Mouse (Mus musculus) cerebellum, adult 2 months (tissue): ENCODE measurements around the gene Nin. TPM values are rescaled to one million over a fixed set of nuclear protein-coding genes. Genes with fewer than 3 reads are reported as not detected.
"Not testable (repeated sequence)": the region's sequence is repeated elsewhere in the genome, so short reads cannot be mapped to it uniquely, and the experiment has no call there.

Source experiments
- DNase-seq, 2 experiments: peaks; one replicate each; pipeline ENCODE4 v3.0.0; 2021
- H3K27ac ChIP-seq: fragments of 200-500 bp; 2 replicates; pipeline ENCODE4 v1.5.1; 2012; ENCODE audit warnings: low read length, control low read depth, inconsistent platforms; ENCODE audit not compliant: insufficient read depth
- H3K27me3 ChIP-seq: fragments of 200-500 bp; 2 replicates; pipeline ENCODE4 v1.6.1; 2012; ENCODE audit warnings: inconsistent platforms, mild to moderate bottlenecking, low read length, moderate library complexity; ENCODE audit not compliant: control insufficient read depth, insufficient read depth
- H3K4me1 ChIP-seq: fragments of 200-500 bp; 2 replicates; pipeline ENCODE4 v1.6.1; 2011; ENCODE audit warnings: low read length; ENCODE audit not compliant: control insufficient read depth, insufficient read depth
- H3K4me3 ChIP-seq: fragments of 200-500 bp; replicated peaks from 2 replicates; pipeline ENCODE3; 2011; ENCODE audit warnings: mild to moderate bottlenecking, low read depth, low read length, control low read depth; ENCODE audit not compliant: insufficient read depth
- CTCF ChIP-seq: fragments of 200-500 bp; IDR thresholded peaks from 2 replicates; pipeline ENCODE4 v1.5.1; 2011; ENCODE audit warnings: low read depth, mild to moderate bottlenecking, control low read depth, low read length, moderate library complexity, borderline replicate concordance; ENCODE audit not compliant: insufficient read depth
- POLR2A ChIP-seq: fragments of 200-500 bp; IDR thresholded peaks from 2 replicates; pipeline ENCODE4 v1.6.1; 2011; ENCODE audit warnings: low read length, control low read depth, borderline replicate concordance; ENCODE audit not compliant: insufficient read depth
- WGBS: fragments of 180-500 bp; shearing (Covaris S2); methylation state at CpG from one replicate; pipeline ENCODE4 v1.1.7; 2018; 5-methylcytosine and 5-hydroxymethylcytosine counted together
- polyA plus RNA-seq: library from polyadenylated mRNA; depleted of rRNA; stranded (reverse); fragments of >200 nt; gene quantifications from 2 replicates; pipeline ENCODE4 v1.2.3, GENCODE M21; 2012

Gene Nin
- polyA plus RNA-seq, 1 experiment, result 7.2 TPM

DNA sequence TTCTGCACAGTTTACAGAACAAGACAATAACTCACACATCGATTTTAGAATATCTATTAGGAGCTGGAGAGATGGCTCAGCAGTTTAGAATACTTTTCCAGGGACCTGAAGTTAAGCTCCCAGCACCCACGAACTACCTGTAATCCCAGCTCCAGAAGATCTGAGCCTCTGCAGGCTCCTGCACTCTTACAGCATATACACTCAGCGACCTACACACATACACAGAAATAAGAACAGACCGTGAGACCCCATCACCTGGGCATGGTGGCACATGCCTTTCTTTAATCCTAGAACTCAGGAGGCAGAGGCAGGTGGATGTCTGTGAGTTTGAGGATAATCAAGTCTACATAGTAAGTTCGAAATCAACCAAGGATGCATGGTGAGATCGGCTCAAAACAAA is 32.1 kb upstream of the Nin start:
- DNase-seq, result no peak
- Histone ChIP-seq H3K4me1 (no peaks in the 10 kb centered on the region), H3K4me3 (no peak overlapping the region), H3K27me3 (no peaks in the 10 kb centered on the region), H3K27ac (no peak overlapping the region)
- TF ChIP-seq POLR2A (no peak), CTCF (no peak)
- 90% methylated on average over 6 of the region's 6 CpGs for WGBS

DNA sequence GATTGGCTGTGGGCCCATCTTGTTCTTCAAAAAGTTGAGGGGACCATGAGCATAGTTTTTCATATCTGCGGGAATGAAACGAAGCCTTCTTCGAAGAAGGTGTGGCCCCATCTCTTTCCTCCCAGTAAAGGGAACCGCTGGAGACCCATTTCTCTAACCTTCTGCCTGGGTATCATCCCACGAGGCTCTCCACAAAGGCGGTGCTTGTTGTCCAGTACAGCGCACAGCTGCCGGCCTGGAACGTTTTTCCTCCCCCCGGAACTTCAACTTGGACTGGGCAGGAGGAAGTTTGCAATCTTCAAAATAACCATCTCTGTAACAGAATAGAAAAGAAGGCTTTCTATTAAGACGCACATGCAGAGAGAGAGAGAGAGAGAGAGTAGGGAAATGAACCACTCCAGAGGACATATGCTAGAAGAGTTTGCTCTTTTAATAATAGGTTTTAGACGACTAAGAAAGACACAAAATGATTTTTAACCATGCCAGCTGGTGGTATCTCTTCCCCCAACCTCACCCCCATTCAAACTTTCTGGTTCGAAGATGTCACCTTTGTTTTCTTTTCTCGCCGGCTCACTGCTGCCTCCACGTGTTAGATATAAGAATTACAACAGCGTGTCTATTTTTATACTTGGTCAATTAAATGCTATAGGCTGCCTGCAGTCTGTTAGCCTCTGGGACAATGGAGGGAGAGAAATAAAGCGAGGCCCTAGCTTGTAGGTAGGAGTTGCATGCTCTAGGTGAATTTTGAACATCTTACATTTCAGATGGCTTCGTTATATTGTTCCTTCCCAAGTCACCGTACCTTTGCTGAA is 31.3 kb upstream of the Nin start:
- no peak overlapping the region for H3K4me3 ChIP-seq
- H3K27me3 ChIP-seq, result no peaks in the 10 kb centered on the region
- no peak overlapping the region for H3K27ac ChIP-seq
- peak; percentile 50 to 53 for DNase-seq
- TF ChIP-seq POLR2A (no peak), CTCF (peak; percentile 54; the same call in 1 of the 2 replicates)
- no peaks in the 10 kb centered on the region for H3K4me1 ChIP-seq
- WGBS, result 27% methylated on average over 20 of the region's 20 CpGs

DNA sequence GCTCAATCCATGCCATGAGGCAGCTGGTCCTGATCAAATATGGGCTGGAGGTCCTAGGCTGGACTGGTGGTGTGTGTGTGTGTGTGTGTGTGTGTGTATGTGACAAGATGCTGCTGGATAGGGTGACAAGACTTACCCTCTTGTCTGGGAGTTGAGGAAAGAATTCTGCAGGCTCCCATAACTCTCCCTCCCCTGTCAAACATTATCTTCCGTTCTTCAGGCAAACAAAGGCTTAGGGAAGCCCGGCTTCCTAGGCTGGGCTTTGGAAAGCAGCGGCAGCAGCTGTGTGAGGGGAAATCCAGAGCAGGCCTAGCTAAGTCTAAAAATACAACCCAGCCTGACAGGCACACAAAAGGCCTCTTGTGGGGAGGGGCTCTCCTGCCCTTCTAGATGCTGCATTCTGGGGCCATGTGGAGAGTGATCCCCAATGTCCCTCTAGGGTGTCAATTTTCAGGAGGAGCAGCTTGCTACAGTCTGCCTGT is 30.6 kb upstream of the Nin start:
- not testable (repeated sequence) for H3K27me3 ChIP-seq, H3K4me1 ChIP-seq, DNase-seq, H3K4me3 ChIP-seq, H3K27ac ChIP-seq
- 37% methylated on average over 3 of the region's 3 CpGs for WGBS

DNA sequence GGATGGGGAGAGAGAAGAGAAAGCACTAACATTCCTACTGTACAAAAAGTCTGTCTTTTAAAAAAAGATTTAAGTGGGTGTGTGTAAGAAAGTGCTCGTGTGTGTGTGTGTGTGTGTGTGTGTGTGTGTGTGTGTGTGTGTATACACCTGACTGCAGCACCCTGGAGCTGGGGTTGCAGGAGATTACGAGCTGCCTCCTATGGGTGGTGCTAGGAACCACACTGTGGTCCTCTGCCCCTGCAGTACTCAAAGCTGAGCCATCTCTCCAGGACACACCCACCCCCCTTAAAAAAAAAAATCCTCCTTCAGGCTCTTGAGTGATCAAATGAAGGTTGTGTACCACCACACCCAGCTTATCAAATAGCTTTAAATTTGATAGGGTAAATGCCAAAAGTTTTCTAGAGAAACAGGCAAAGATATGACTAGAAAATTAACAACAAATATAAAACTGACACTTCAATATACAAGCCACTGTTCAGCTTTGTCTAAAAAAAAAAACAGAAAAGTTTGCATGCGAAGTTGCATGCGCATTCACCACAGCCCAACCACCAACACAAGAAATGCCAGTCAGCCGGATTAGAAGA is 27.6 kb upstream of the Nin start:
- no peaks in the 10 kb centered on the region for H3K4me1 ChIP-seq
- no peaks in the 10 kb centered on the region for H3K27me3 ChIP-seq
- 92% methylated on average over 5 of the region's 5 CpGs for WGBS
- no peak overlapping the region for H3K27ac ChIP-seq
- no peak overlapping the region for H3K4me3 ChIP-seq
- no peak for TF ChIP-seq POLR2A
- TF ChIP-seq CTCF, result no peak
- no peak for DNase-seq

DNA sequence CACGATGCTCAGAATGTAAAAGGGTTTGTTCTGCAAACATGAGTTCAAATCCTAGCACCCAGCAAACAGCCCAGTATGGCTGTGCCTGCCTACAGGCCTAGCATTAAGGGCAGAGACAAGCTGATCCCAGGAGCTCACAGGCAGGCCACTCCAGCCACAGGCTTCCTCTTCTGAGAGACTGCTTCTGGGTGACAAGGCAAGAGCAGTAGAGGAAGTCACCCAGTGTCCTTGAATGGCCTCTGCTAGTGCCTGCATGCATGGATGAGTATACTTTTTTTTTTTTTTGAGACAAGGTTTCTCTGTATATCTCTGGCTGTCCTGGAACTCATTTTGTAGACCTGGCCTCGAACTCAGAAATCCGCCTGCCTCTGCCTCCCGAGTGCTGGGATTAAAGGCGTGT is 27.0 kb upstream of the Nin start:
- no peak for DNase-seq
- TF ChIP-seq POLR2A (no peak), CTCF (no peak)
- WGBS, result 93% methylated on average over 5 of the region's 5 CpGs
- H3K27me3 ChIP-seq, result no peaks in the 10 kb centered on the region
- H3K4me3 ChIP-seq, result no peak overlapping the region
- H3K4me1 ChIP-seq, result no peaks in the 10 kb centered on the region
- H3K27ac ChIP-seq, result no peak overlapping the region

DNA sequence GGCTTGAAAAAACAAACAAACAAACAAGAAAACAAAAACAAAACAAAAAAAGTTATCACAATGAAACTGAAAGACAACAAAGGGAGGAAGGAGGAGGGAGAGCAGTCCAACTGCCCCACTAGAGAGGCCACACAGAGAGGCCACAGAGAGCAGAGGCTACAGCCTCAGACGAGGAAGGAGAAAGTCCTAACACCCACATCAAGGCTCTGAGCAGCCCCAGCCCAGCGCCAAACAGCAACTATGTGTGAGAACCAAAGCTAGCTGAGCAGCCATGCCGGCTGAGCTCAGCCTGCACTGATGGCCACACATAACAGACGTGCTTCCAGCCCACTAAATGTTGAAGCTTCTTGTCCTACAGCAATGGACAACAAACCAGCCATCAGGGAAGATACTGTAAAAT is 26.4 kb upstream of the Nin start:
- DNase-seq, result no peak
- Histone ChIP-seq H3K27ac (no peak overlapping the region), H3K4me1 (no peaks in the 10 kb centered on the region), H3K4me3 (no peak overlapping the region), H3K27me3 (no peaks in the 10 kb centered on the region)
- TF ChIP-seq POLR2A, result no peak
- TF ChIP-seq CTCF, result no peak
- WGBS, result 75% methylated on average over 4 of the region's 4 CpGs

DNA sequence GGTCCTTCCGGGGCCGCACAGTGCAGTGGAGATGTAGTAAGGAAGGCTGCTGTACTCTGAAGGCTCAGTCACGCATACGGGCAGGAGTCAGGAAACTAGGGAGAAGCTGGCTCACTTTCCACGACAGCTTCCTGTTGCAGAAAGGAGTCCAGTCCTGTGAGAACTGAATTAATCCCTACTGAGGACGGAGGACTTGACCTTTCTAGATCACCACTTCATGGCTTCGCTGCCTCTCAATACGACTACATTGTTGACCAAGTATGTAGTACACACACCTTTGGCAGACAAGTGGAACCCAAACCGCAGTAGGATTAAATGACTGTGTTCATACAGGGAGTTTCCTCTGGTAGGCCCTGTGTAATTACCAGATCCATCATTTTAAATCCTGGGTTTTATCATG is 24.1 kb upstream of the Nin start:
- Histone ChIP-seq H3K27ac (no peak overlapping the region), H3K4me1 (no peaks in the 10 kb centered on the region), H3K27me3 (no peaks in the 10 kb centered on the region), H3K4me3 (no peak overlapping the region)
- 76% methylated on average over 9 of the region's 9 CpGs for WGBS
- TF ChIP-seq CTCF, result no peak
- no peak for TF ChIP-seq POLR2A
- no peak for DNase-seq

DNA sequence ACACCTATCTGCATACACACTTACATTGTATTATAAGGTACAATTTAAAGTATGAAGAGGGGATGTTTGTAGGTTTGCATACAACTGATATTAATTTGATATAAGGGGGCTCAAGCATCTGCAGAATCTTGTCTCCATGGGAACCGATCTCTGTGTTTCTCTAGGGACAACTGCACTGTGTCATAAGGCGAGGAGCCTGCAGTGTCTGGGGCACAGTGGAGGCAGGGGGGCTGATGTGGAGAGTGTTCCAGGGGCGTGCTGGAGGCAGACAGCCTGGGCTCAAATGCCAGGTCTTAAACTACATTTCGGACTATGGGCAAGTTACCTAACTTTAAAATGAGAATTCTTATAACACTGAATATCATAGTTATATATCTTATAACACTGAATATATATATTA is 23.6 kb upstream of the Nin start:
- DNase-seq, result no peak
- no peak for TF ChIP-seq POLR2A
- no peak for TF ChIP-seq CTCF
- Histone ChIP-seq H3K27me3 (no peaks in the 10 kb centered on the region), H3K4me1 (no peaks in the 10 kb centered on the region), H3K27ac (no peak overlapping the region), H3K4me3 (no peak overlapping the region)
- WGBS, result 66% methylated on average over 4 of the region's 4 CpGs

DNA sequence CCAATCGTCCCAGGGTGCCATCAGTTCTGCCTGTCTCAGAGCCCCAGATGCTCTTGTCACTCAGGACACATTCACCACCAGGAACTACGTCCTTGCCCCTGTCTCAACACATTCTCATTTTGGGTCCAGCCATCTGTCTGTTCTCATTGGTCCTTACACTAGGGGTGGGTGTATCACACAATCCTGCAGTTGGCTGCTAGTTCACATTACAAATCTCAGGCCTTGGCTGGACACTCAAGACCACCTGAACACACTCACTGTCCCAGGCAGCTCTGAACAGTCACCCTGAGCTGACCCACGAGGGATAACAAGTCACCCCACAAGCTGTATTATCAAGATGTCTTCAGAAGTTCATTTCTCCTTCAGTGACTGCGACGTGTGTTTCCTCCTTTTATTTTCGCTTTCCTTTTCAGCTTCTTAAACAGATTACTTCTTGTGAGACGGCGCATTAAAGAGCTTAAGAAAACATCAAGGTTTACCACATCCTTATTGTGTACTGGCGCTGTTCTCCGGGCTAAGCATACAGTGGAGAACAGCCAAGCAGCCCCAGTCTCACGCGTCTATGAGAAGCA is 22.8 kb upstream of the Nin start:
- Histone ChIP-seq H3K27ac (no peak overlapping the region), H3K27me3 (no peaks in the 10 kb centered on the region), H3K4me3 (no peak overlapping the region), H3K4me1 (no peaks in the 10 kb centered on the region)
- TF ChIP-seq POLR2A, result no peak
- TF ChIP-seq CTCF, result no peak
- WGBS, result 72% methylated on average over 12 of the region's 12 CpGs
- DNase-seq, result no peak
